Mouse (Mus musculus) kidney, adult 2 months (tissue): Measurements from ENCODE around the gene Rpl5.

ENCODE experiments used
- CTCF ChIP-seq: fragments of 200-500 bp; conservative IDR thresholded peaks from 2 replicates; pipeline ENCODE4 v1.5.1; 2011; ENCODE audit warnings: low read depth, mild to moderate bottlenecking, control low read depth, low read length, moderate library complexity, mixed read lengths; ENCODE audit not compliant: insufficient read depth, insufficient read length
- POLR2A ChIP-seq: fragments of 200-500 bp; IDR thresholded peaks from one replicate; pipeline ENCODE4 v1.6.1; 2011; ENCODE audit warnings: low read depth, low read length, control low read depth

- TF ChIP-seq CTCF = no peak
- TF ChIP-seq POLR2A = no peak
These were observed 39.4 kb downstream of the Rpl5 start for GRCm38 (mm10) chr5:107939701-107940100.
